Mouse (Mus musculus): ENCODE results near the gene Akirin1. TPM values are rescaled to one million over a fixed set of nuclear protein-coding genes. Genes with fewer than 3 reads are reported as not detected.

Akirin1 gene
- total RNA-seq, 1 experiment from 2014 or later, result 21.4 TPM

Other genes with a start within 250 kb of the Akirin1 start
- gene Macf1, start 66.0 kb downstream of the Akirin1 start, total RNA-seq (2017), result 290 and 328 TPM in 2 replicates
- gene Ndufs5, start 32.1 kb downstream of the Akirin1 start, total RNA-seq (2017), result 82.3 and 157 TPM in 2 replicates
- gene Rhbdl2, start 37.5 kb upstream of the Akirin1 start, total RNA-seq (2017), result 8.1 TPM in 1 of 2 replicates, not detected in the other
- not detected in 2 replicates for gene 4933427I04Rik, start 109.3 kb upstream of the Akirin1 start, total RNA-seq (2017)
- gene Mycbp, start 154.5 kb upstream of the Akirin1 start, total RNA-seq (2017), result 18.4 and 19.9 TPM in 2 replicates
- 38.6 and 48.7 TPM in 2 replicates for gene Rragc, start 167.1 kb upstream of the Akirin1 start, total RNA-seq (2017)
- gene 4930535I16Rik, start 167.7 kb upstream of the Akirin1 start, total RNA-seq (2017), result not detected in 2 replicates